Mouse (Mus musculus) cerebellum, adult 2 months (tissue): ENCODE measurements around the gene Olfr412. TPM values are rescaled to one million over a fixed set of nuclear protein-coding genes. Genes with fewer than 3 reads are reported as not detected.

Source experiments
- DNase-seq, 2 experiments: peaks; one replicate each; pipeline ENCODE4 v3.0.0; 2021
- H3K27ac ChIP-seq: fragments of 200-500 bp; 2 replicates; pipeline ENCODE4 v1.5.1; 2012; ENCODE audit warnings: low read length, control low read depth, inconsistent platforms; ENCODE audit not compliant: insufficient read depth
- H3K27me3 ChIP-seq: fragments of 200-500 bp; 2 replicates; pipeline ENCODE4 v1.6.1; 2012; ENCODE audit warnings: inconsistent platforms, mild to moderate bottlenecking, low read length, moderate library complexity; ENCODE audit not compliant: control insufficient read depth, insufficient read depth
- H3K4me1 ChIP-seq: fragments of 200-500 bp; 2 replicates; pipeline ENCODE4 v1.6.1; 2011; ENCODE audit warnings: low read length; ENCODE audit not compliant: control insufficient read depth, insufficient read depth
- H3K4me3 ChIP-seq: fragments of 200-500 bp; replicated peaks from 2 replicates; pipeline ENCODE3; 2011; ENCODE audit warnings: mild to moderate bottlenecking, low read depth, low read length, control low read depth; ENCODE audit not compliant: insufficient read depth
- CTCF ChIP-seq: fragments of 200-500 bp; IDR thresholded peaks from 2 replicates; pipeline ENCODE4 v1.5.1; 2011; ENCODE audit warnings: low read depth, mild to moderate bottlenecking, control low read depth, low read length, moderate library complexity, borderline replicate concordance; ENCODE audit not compliant: insufficient read depth
- POLR2A ChIP-seq: fragments of 200-500 bp; IDR thresholded peaks from 2 replicates; pipeline ENCODE4 v1.6.1; 2011; ENCODE audit warnings: low read length, control low read depth, borderline replicate concordance; ENCODE audit not compliant: insufficient read depth
- WGBS: fragments of 180-500 bp; shearing (Covaris S2); methylation state at CpG from one replicate; pipeline ENCODE4 v1.1.7; 2018; 5-methylcytosine and 5-hydroxymethylcytosine counted together
- polyA plus RNA-seq: library from polyadenylated mRNA; depleted of rRNA; stranded (reverse); fragments of >200 nt; gene quantifications from 2 replicates; pipeline ENCODE4 v1.2.3, GENCODE M21; 2012; rRNA removed

Olfr412 gene
- polyA plus RNA-seq, result not detected in 2 replicates

GRCm38 (mm10) chr11:74361769-74362168, at the start of gene Olfr412:
Gene Olfr412 (plus strand): TSS chr11:74362069.
- Histone ChIP-seq H3K27me3 (no peaks in the 10 kb centered on the region), H3K27ac (no peak within 1 kb of the TSS), H3K4me1 (no peaks in the 10 kb centered on the region), H3K4me3 (no peak within 1 kb of the TSS)
- 67% methylated on average over 1 of the region's 1 CpGs for WGBS
- DNase-seq, result no peak
- no peak for TF ChIP-seq CTCF
- no peak for TF ChIP-seq POLR2A

- 56% methylated on average over 2 of the region's 2 CpGs for WGBS
- H3K4me3 ChIP-seq, result no peak overlapping the region
- no peaks in the 10 kb centered on the region for H3K27me3 ChIP-seq
- no peak for DNase-seq
- no peak overlapping the region for H3K27ac ChIP-seq
- no peaks in the 10 kb centered on the region for H3K4me1 ChIP-seq
- TF ChIP-seq CTCF, result no peak
- TF ChIP-seq POLR2A, result no peak
These were observed 35.8 kb upstream of the Olfr412 start for GRCm38 (mm10) chr11:74326044-74326443.

GRCm38 (mm10) chr11:74328781-74329180, 33.1 kb upstream of the Olfr412 start:
- no peak overlapping the region for H3K4me3 ChIP-seq
- H3K27ac ChIP-seq, result no peak overlapping the region
- TF ChIP-seq POLR2A (no peak), CTCF (no peak)
- H3K27me3 ChIP-seq, result no peaks in the 10 kb centered on the region
- H3K4me1 ChIP-seq, result no peaks in the 10 kb centered on the region
- DNase-seq, result no peak

- WGBS, result 79% methylated on average over 6 of the region's 6 CpGs
- H3K27me3 ChIP-seq, result no peaks in the 10 kb centered on the region
- no peak for TF ChIP-seq POLR2A
- no peak for TF ChIP-seq CTCF
- H3K4me1 ChIP-seq, result no peaks in the 10 kb centered on the region
- no peak within 1 kb of the TSS for H3K27ac ChIP-seq
- DNase-seq, result no peak
- no peak within 1 kb of the TSS for H3K4me3 ChIP-seq
These were observed 23.9 kb upstream of the Olfr412 start, which contains the start of gene Olfr410 for GRCm38 (mm10) chr11:74337931-74338330. Gene Olfr410 (minus strand): TSS chr11:74338031.

GRCm38 (mm10) chr11:74352550-74352949, 9.3 kb upstream of the Olfr412 start, which contains the start of gene Olfr411:
Gene Olfr411 (minus strand): TSS chr11:74352650.
- Histone ChIP-seq H3K27ac (no peak within 1 kb of the TSS), H3K27me3 (no peaks in the 10 kb centered on the region), H3K4me3 (no peak within 1 kb of the TSS), H3K4me1 (no peaks in the 10 kb centered on the region)
- WGBS, result 85% methylated on average over 3 of the region's 3 CpGs
- TF ChIP-seq CTCF (no peak), POLR2A (no peak)
- no peak for DNase-seq

GRCm38 (mm10) chr11:74371393-74372100, 9.7 kb downstream of the Olfr412 start:
- 10% methylated on average over 22 of the region's 22 CpGs for WGBS
- H3K4me1 ChIP-seq, result no peaks in the 10 kb centered on the region
- TF ChIP-seq CTCF, result peak; percentile 89
- no peak for TF ChIP-seq POLR2A
- H3K27me3 ChIP-seq, result no peaks in the 10 kb centered on the region
- no peak overlapping the region for H3K4me3 ChIP-seq
- H3K27ac ChIP-seq, result no peak overlapping the region
- peak; percentile 52 to 79 for DNase-seq

- TF ChIP-seq POLR2A (no peak), CTCF (peak; percentile 85)
- Histone ChIP-seq H3K4me1 (no peaks in the 10 kb centered on the region), H3K27ac (no peak overlapping the region), H3K27me3 (no peaks in the 10 kb centered on the region), H3K4me3 (no peak overlapping the region)
- DNase-seq, result peak; percentile 46 to 53
- WGBS, result 90% methylated on average over 3 of the region's 3 CpGs
These were observed 15.0 kb downstream of the Olfr412 start for GRCm38 (mm10) chr11:74376847-74377246.

- no peaks in the 10 kb centered on the region for H3K4me1 ChIP-seq
- no peaks in the 10 kb centered on the region for H3K27me3 ChIP-seq
- H3K27ac ChIP-seq, result no peak overlapping the region
- H3K4me3 ChIP-seq, result no peak overlapping the region
- no peak for DNase-seq
- TF ChIP-seq CTCF (no peak), POLR2A (no peak)
- 67% methylated on average over 4 of the region's 4 CpGs for WGBS
These were observed 17.5 kb downstream of the Olfr412 start for GRCm38 (mm10) chr11:74379166-74379873.
